Mouse (Mus musculus): Measurements from ENCODE around the gene Enpp6.

DNA sequence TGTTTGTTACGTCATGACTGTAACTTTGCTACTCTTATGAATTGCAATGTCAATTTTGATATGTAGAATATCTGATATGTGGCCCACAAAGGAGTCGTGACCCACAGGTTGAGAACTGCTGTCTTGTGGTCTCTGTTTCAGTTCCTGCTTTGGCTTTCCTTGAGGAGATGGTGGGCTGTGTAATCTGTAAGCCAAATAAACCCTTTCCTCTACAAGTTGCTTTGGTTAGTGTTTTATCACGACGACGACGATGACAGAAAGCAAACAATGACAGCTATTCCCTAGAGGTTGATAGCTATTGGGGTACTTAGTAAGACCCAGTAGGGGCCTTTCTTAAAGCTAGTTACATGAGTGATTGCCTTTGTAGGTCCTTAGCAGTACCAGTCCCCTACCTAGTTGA lies 4.5 kb upstream of the Enpp6 start:
- TF ChIP-seq POLR2A (IDR thresholded peaks at IDR 0.05; ENCODE audit: low read depth, low read length) (no peak), CTCF (conservative IDR thresholded peaks at IDR 0.05; ENCODE audit: insufficient read depth, insufficient read length, low read depth, low read length) (no peak)

Data from kidney, adult 2 months (tissue).